Mouse (Mus musculus) lung, postnatal 10 days (tissue): ENCODE measurements around the gene Mdga1.
"Not testable (repeated sequence)": the region's sequence is repeated elsewhere in the genome, so short reads cannot be mapped to it uniquely, and the experiment has no call there.

ENCODE experiments used
- DNase-seq: peaks from one replicate; pipeline ENCODE4 v3.0.0; 2021

The Mdga1 gene

DNA sequence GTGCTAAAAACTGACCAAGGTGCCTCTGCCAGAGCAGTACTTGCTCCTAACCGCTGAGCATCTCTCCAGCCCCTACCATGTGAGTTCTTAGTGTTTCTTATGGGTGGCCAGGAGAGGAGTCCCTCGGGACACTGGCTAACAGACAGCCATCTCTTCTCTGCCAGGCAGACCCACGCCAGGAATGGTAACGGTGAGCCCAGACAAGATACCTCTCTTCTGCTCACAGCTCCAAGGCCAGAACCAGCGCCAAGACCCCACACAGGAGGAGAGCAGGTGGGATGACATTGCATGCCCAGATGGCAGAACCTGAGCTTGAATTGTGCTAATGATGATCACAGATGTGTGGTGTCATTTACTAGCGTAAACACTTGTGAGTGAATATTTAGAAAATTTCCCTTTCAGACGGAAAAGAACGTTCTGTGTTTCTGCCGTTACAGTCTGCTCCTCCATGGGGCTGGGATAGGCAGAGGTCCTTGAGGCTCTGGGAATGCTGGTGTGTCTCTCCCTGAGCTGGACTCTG, 178.3 kb downstream of the Mdga1 start:
- DNase-seq: no peak

DNA sequence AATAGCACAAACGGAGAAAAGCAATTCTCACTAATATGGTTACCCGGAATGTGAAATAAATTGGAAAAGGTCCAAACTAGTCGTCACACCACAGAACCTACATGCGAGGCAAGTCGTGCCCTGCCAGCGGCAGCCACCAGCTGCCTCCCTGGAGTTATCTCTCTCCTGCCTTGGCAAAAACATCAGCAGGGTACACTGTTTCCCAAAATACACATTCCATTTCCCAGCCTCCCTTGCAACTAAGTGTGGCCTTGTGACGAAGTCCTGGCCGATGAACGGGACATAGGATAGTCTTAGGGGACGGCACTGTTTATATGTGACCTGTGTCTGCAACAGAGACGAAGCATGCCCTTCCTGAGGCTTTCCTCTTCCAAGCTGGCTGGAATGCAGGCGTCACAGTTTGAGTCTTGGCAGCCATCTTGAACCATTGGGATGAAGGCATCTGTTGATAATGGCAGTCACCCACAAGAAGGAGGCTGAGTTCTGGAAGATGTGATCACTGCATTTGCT, 179.6 kb downstream of the Mdga1 start:
- DNase-seq: no peak

GRCm38 (mm10) chr17:29789715-29790114, 180.2 kb downstream of the Mdga1 start:
- DNase-seq: no peak

- DNase-seq: no peak
Measured at GRCm38 (mm10) chr17:29788573-29788972, 181.3 kb downstream of the Mdga1 start.

GRCm38 (mm10) chr17:29784820-29785219, 185.1 kb downstream of the Mdga1 start:
- DNase-seq: no peak

DNA sequence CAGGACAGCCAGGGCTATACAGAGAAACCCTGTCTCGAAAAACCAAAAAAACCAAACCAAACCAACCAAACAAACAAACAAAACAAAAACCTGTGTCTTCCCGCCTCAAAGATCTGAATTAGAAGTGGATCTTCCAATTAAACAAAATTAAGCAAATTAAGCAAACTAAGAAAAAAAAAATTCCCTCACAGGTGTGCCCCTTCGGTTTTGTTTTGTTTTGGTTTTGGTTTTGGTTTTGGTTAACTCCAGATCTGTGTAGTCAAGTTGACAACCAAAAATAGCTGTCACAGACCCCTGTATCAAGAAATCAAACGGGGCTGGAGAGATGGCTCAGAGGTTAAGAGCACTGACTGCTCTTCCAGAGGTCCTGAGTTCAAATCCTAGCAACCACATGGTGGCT, 188.4 kb downstream of the Mdga1 start:
- DNase-seq: not testable (repeated sequence)

GRCm38 (mm10) chr17:29778021-29778420, 191.9 kb downstream of the Mdga1 start:
- no peak for DNase-seq
